Mouse (Mus musculus): ENCODE measurements around the gene Tarsl2. TPM values are rescaled to one million over a fixed set of nuclear protein-coding genes. Genes with fewer than 3 reads are reported as not detected.

The Tarsl2 gene
- polyA plus RNA-seq, 1 experiment from 2014 or later: 14.7 TPM

DNA sequence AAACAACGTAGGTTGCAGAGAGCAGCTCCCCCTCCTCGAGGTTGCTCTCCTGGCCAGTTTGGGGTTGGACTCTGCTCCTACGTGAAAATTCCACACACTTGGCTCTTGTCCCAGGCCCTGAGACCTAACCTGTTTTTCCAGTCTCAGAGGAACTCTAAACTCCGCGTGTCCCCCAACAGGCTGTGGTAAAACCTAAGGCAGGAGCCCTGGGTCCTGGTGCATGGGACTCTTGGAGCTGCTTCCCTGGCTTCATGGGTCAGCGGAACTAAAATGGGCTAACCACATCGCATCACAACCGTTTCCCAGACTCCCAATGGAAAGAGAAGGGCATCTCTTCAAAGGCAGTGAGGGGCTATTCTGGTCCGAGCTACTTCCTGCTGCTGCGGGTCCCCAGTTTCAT lies 48.2 kb downstream of the Tarsl2 start:
- Histone ChIP-seq H3K4me1 (replicated peaks) (peaks cover 21% of the 10 kb centered on the region), H3K27me3 (no peaks in the 10 kb centered on the region), H3K36me3 (replicated peaks) (peaks cover 51% of the 10 kb centered on the region), H3K27ac (replicated peaks) (no peak overlapping the region; the same call in 1 of the 2 replicates), H3K4me2 (peak overlapping the region; percentile 89), H3K9me3 (replicated peaks) (no peaks in the 10 kb centered on the region), H3K9ac (peak overlapping the region; percentile 89), H3K4me3 (replicated peaks) (peak overlapping the region; percentile 92)
- peak; percentile 4; the same call in 1 of the 2 replicates for ATAC-seq (ENCODE audit: insufficient read depth)
- WGBS (ENCODE audit: insufficient replicate concordance): 4% methylated on average over 10 of the region's 10 CpGs

- whole genome bisulfite sequencing (ENCODE audit: insufficient replicate concordance): under 1% methylated on average over 52 of the region's 52 CpGs
- peak; percentile 89 for ATAC-seq (ENCODE audit: insufficient read depth)
- Histone ChIP-seq H3K4me3 (replicated peaks) (peak overlapping the region; percentile 92), H3K27ac (replicated peaks) (peak overlapping the region; percentile 61), H3K4me1 (replicated peaks) (peaks cover 21% of the 10 kb centered on the region), H3K4me2 (peak overlapping the region; percentile 89), H3K27me3 (no peaks in the 10 kb centered on the region), H3K9me3 (replicated peaks) (no peaks in the 10 kb centered on the region), H3K9ac (peak overlapping the region; percentile 89), H3K36me3 (replicated peaks) (peaks cover 51% of the 10 kb centered on the region)
Measured at GRCm38 (mm10) chr7:65693301-65693821, 48.7 kb downstream of the Tarsl2 start.

DNA sequence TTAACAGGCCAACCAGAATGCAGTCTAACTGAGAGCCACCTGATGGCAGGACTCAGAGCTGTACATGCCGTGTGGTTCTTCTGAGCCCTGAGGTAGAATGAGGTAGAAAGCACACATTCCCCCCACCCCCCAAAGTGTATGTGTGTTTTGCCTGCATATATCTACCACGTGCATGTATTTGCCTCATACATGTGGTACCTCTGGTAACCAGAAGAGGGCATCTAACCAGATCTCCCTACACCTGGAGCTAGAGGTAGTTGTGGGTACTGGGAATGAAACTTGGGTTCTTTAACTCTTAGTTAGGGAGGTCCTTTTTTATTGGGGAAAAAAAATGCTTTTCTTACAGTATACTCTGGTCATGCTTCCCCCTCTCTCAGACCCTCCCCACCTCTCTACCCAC lies 51.8 kb downstream of the Tarsl2 start:
- H3K36me3 ChIP-seq (replicated peaks): peaks cover 55% of the 10 kb centered on the region
- no peak overlapping the region for H3K4me2 ChIP-seq
- WGBS (ENCODE audit: insufficient replicate concordance): 36% methylated on average over 2 of the region's 2 CpGs

GRCm38 (mm10) chr7:65702076-65702475 lies 57.4 kb downstream of the Tarsl2 start:
- Histone ChIP-seq H3K4me2 (no peak overlapping the region), H3K27ac (replicated peaks) (no peak overlapping the region), H3K9ac (no peak overlapping the region), H3K36me3 (replicated peaks) (peaks cover 49% of the 10 kb centered on the region), H3K27me3 (no peaks in the 10 kb centered on the region), H3K4me1 (replicated peaks) (0 out of 2 replicates have a peak, but pooled peaks cover 4% of the 10 kb centered on the region), H3K4me3 (replicated peaks) (no peak overlapping the region), H3K9me3 (replicated peaks) (no peaks in the 10 kb centered on the region)
- 83% methylated on average over 7 of the region's 7 CpGs for WGBS (ENCODE audit: insufficient replicate concordance)
- ATAC-seq (ENCODE audit: insufficient read depth): no peak

More for the DNA sequence above, 51.8 kb downstream of the Tarsl2 start:
- H3K9me3 ChIP-seq (replicated peaks): no peaks in the 10 kb centered on the region
- no peak overlapping the region for H3K9ac ChIP-seq
- H3K27ac ChIP-seq (replicated peaks): no peak overlapping the region
- no peak for ATAC-seq (ENCODE audit: insufficient read depth)
- H3K4me3 ChIP-seq (replicated peaks): no peak overlapping the region
- no peaks in the 10 kb centered on the region for H3K27me3 ChIP-seq
- peaks cover 21% of the 10 kb centered on the region for H3K4me1 ChIP-seq (replicated peaks)

GRCm38 (mm10) chr7:65704818-65705242 lies 60.1 kb downstream of the Tarsl2 start:
- peak overlapping the region; percentile 50 for H3K4me2 ChIP-seq
- H3K36me3 ChIP-seq (replicated peaks): peaks cover 24% of the 10 kb centered on the region
- no peaks in the 10 kb centered on the region for H3K27me3 ChIP-seq
- H3K27ac ChIP-seq (replicated peaks): no peak overlapping the region
- WGBS (ENCODE audit: insufficient replicate concordance): 5% methylated on average over 10 of the region's 10 CpGs
- no peak for ATAC-seq (ENCODE audit: insufficient read depth)
- H3K9me3 ChIP-seq (replicated peaks): no peaks in the 10 kb centered on the region
- H3K4me3 ChIP-seq (replicated peaks): peak overlapping the region; percentile 35
- peak overlapping the region; percentile 18; the same call in 1 of the 2 replicates for H3K9ac ChIP-seq
- 0 out of 2 replicates have a peak, but pooled peaks cover 4% of the 10 kb centered on the region for H3K4me1 ChIP-seq (replicated peaks)

- no peaks in the 10 kb centered on the region for H3K27me3 ChIP-seq
- no peak for ATAC-seq (ENCODE audit: insufficient read depth)
- H3K9me3 ChIP-seq (replicated peaks): no peaks in the 10 kb centered on the region
- H3K36me3 ChIP-seq (replicated peaks): no peaks in the 10 kb centered on the region
- H3K4me1 ChIP-seq (replicated peaks): 0 out of 2 replicates have a peak, but pooled peaks cover 4% of the 10 kb centered on the region
- no peak overlapping the region for H3K9ac ChIP-seq
- H3K4me3 ChIP-seq (replicated peaks): no peak overlapping the region
- 64% methylated on average over 1 of the region's 1 CpGs for WGBS (ENCODE audit: insufficient replicate concordance)
- H3K27ac ChIP-seq (replicated peaks): no peak overlapping the region
- H3K4me2 ChIP-seq: no peak overlapping the region
Measured at GRCm38 (mm10) chr7:65708506-65708905, 63.8 kb downstream of the Tarsl2 start.

- Histone ChIP-seq H3K9me3 (replicated peaks) (no peaks in the 10 kb centered on the region), H3K27me3 (no peaks in the 10 kb centered on the region), H3K27ac (replicated peaks) (no peak overlapping the region), H3K4me2 (no peak overlapping the region), H3K4me3 (replicated peaks) (no peak overlapping the region), H3K9ac (no peak overlapping the region), H3K36me3 (replicated peaks) (no peaks in the 10 kb centered on the region), H3K4me1 (replicated peaks) (no peaks in the 10 kb centered on the region)
- no peak for ATAC-seq (ENCODE audit: insufficient read depth)
- WGBS (ENCODE audit: insufficient replicate concordance): 67% methylated on average over 3 of the region's 3 CpGs
Measured at GRCm38 (mm10) chr7:65710301-65710700, 65.6 kb downstream of the Tarsl2 start.

GRCm38 (mm10) chr7:65713782-65714181 lies 69.1 kb downstream of the Tarsl2 start:
- ATAC-seq (ENCODE audit: insufficient read depth): no peak
- H3K4me1 ChIP-seq (replicated peaks): no peaks in the 10 kb centered on the region
- H3K9me3 ChIP-seq (replicated peaks): no peaks in the 10 kb centered on the region
- no peak overlapping the region for H3K4me2 ChIP-seq
- no peak overlapping the region for H3K4me3 ChIP-seq (replicated peaks)
- WGBS (ENCODE audit: insufficient replicate concordance): 52% methylated on average over 5 of the region's 5 CpGs
- H3K9ac ChIP-seq: no peak overlapping the region
- no peak overlapping the region for H3K27ac ChIP-seq (replicated peaks)
- no peaks in the 10 kb centered on the region for H3K27me3 ChIP-seq
- no peaks in the 10 kb centered on the region for H3K36me3 ChIP-seq (replicated peaks)

- H3K4me1 ChIP-seq (replicated peaks): no peaks in the 10 kb centered on the region
- H3K4me2 ChIP-seq: no peak overlapping the region
- H3K9me3 ChIP-seq (replicated peaks): no peaks in the 10 kb centered on the region
- no peaks in the 10 kb centered on the region for H3K27me3 ChIP-seq
- no peak for ATAC-seq (ENCODE audit: insufficient read depth)
- no peak overlapping the region for H3K4me3 ChIP-seq (replicated peaks)
- WGBS (ENCODE audit: insufficient replicate concordance): 36% methylated on average over 4 of the region's 4 CpGs
- H3K36me3 ChIP-seq (replicated peaks): no peaks in the 10 kb centered on the region
- H3K9ac ChIP-seq: no peak overlapping the region
- no peak overlapping the region for H3K27ac ChIP-seq (replicated peaks)
Measured at GRCm38 (mm10) chr7:65714304-65714703, 69.6 kb downstream of the Tarsl2 start.

DNA sequence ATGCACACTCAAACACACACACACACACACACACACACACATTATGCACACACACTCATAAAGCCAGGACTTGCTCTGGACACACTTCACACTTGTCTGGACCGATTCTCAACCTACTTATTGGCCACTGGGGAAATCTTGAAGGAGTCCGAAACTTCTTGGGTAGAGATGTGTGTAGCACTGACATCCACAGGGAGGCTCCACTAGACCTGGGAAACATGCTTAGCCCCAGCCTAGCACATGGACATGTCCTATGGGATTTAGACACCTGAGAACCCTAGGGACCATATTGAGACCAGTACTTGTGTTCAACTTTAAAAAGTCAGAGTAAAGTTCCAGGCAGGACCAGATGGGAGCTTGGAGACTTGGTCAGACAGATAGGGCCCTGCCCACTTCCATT lies 89.3 kb downstream of the Tarsl2 start:
- Histone ChIP-seq H3K27me3 (no peaks in the 10 kb centered on the region), H3K27ac (replicated peaks) (no peak overlapping the region), H3K36me3 (replicated peaks) (no peaks in the 10 kb centered on the region), H3K4me1 (replicated peaks) (peaks cover 4% of the 10 kb centered on the region), H3K4me3 (replicated peaks) (no peak overlapping the region), H3K9me3 (replicated peaks) (no peaks in the 10 kb centered on the region), H3K4me2 (no peak overlapping the region), H3K9ac (no peak overlapping the region)
- 58% methylated on average over 2 of the region's 2 CpGs for WGBS (ENCODE audit: insufficient replicate concordance)
- ATAC-seq (ENCODE audit: insufficient read depth): no peak

DNA sequence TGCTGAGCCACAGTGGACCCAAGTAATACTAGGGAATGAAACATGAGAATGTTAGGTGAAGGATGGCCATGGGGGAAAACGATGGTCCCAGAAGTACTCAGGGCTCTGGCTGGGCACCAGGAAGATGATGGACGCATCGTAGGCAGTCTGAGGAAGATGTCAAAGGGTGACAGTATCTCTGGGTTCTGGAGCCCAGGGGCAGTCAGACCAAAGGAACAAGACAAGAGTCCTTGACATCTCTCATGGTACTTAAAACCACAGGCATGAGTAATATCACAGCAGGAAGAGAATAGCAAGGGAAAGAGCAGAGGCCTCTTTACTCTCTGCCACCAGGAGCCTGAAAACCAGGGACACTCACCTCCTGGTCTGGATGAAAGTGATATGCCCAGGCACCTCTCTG lies 90.6 kb downstream of the Tarsl2 start:
- Histone ChIP-seq H3K27ac (replicated peaks) (no peak overlapping the region), H3K9me3 (replicated peaks) (no peaks in the 10 kb centered on the region), H3K4me1 (replicated peaks) (peaks cover 4% of the 10 kb centered on the region), H3K36me3 (replicated peaks) (no peaks in the 10 kb centered on the region), H3K27me3 (no peaks in the 10 kb centered on the region), H3K9ac (no peak overlapping the region), H3K4me2 (no peak overlapping the region), H3K4me3 (replicated peaks) (no peak overlapping the region)
- WGBS (ENCODE audit: insufficient replicate concordance): 58% methylated on average over 3 of the region's 3 CpGs
- no peak for ATAC-seq (ENCODE audit: insufficient read depth)

Measured in liver, embryonic 15.5 days (tissue).